Mouse (Mus musculus): ENCODE measurements around the gene S1pr5. TPM values are rescaled to one million over a fixed set of nuclear protein-coding genes. Genes with fewer than 3 reads are reported as not detected.

The S1pr5 gene
- polyA plus RNA-seq, 1 experiment: 0.40 TPM

GRCm38 (mm10) chr9:21238004-21238732, 10.1 kb downstream of the S1pr5 start:
- H3K36me3 ChIP-seq (ENCODE audit: control insufficient read depth, insufficient read depth, low read length, poor library complexity, severe bottlenecking): no peaks in the 10 kb centered on the region
- peak overlapping the region; percentile 60 for H3K27ac ChIP-seq (ENCODE audit: insufficient read depth, low read length)
- H3K4me1 ChIP-seq (ENCODE audit: control insufficient read depth, insufficient read depth, low read length): peaks cover 1% of the 10 kb centered on the region
- peak overlapping the region; percentile 72 for H3K4me3 ChIP-seq (ENCODE audit: low read depth, low read length)
- H3K9ac ChIP-seq (ENCODE audit: low read depth, poor library complexity, severe bottlenecking): peak overlapping the region; percentile 94
- TF ChIP-seq CTCF (IDR thresholded peaks at IDR 0.05; ENCODE audit: low read depth, low read length): no peak
- TF ChIP-seq EP300 (IDR thresholded peaks at IDR 0.05; ENCODE audit: insufficient read depth, low read depth, low read length): no peak
- no peak for TF ChIP-seq POLR2A (IDR thresholded peaks at IDR 0.05; ENCODE audit: insufficient read depth, low read length)
- 0 out of 2 replicates have a peak, but pooled peaks cover under 1% of the 10 kb centered on the region for H3K27me3 ChIP-seq (ENCODE audit: control insufficient read depth, insufficient read depth, low read length, poor library complexity, severe bottlenecking)
- no peaks in the 10 kb centered on the region for H3K9me3 ChIP-seq (replicated peaks; ENCODE audit: control insufficient read depth, insufficient read depth, low read length, poor library complexity, severe bottlenecking)

- peaks cover 1% of the 10 kb centered on the region for H3K4me1 ChIP-seq (ENCODE audit: control insufficient read depth, insufficient read depth, low read length)
- H3K4me3 ChIP-seq (ENCODE audit: low read depth, low read length): peak overlapping the region; percentile 72
- H3K9ac ChIP-seq (ENCODE audit: low read depth, poor library complexity, severe bottlenecking): peak overlapping the region; percentile 94
- no peaks in the 10 kb centered on the region for H3K9me3 ChIP-seq (replicated peaks; ENCODE audit: control insufficient read depth, insufficient read depth, low read length, poor library complexity, severe bottlenecking)
- H3K36me3 ChIP-seq (ENCODE audit: control insufficient read depth, insufficient read depth, low read length, poor library complexity, severe bottlenecking): no peaks in the 10 kb centered on the region
- TF ChIP-seq CTCF (IDR thresholded peaks at IDR 0.05; ENCODE audit: low read depth, low read length) (no peak), EP300 (IDR thresholded peaks at IDR 0.05; ENCODE audit: insufficient read depth, low read depth, low read length) (no peak), POLR2A (IDR thresholded peaks at IDR 0.05; ENCODE audit: insufficient read depth, low read length) (no peak)
- H3K27ac ChIP-seq (ENCODE audit: insufficient read depth, low read length): peak overlapping the region; percentile 60; the same call in 1 of the 2 replicates
- H3K27me3 ChIP-seq (ENCODE audit: control insufficient read depth, insufficient read depth, low read length, poor library complexity, severe bottlenecking): no peaks in the 10 kb centered on the region
These were observed 10.8 kb downstream of the S1pr5 start for GRCm38 (mm10) chr9:21237368-21238003.

- no peaks in the 10 kb centered on the region for H3K9me3 ChIP-seq (replicated peaks; ENCODE audit: control insufficient read depth, insufficient read depth, low read length, poor library complexity, severe bottlenecking)
- H3K27ac ChIP-seq (ENCODE audit: insufficient read depth, low read length): no peak overlapping the region
- TF ChIP-seq POLR2A (IDR thresholded peaks at IDR 0.05; ENCODE audit: insufficient read depth, low read length) (no peak), EP300 (IDR thresholded peaks at IDR 0.05; ENCODE audit: insufficient read depth, low read depth, low read length) (no peak), CTCF (IDR thresholded peaks at IDR 0.05; ENCODE audit: low read depth, low read length) (no peak)
- H3K4me1 ChIP-seq (ENCODE audit: control insufficient read depth, insufficient read depth, low read length): peaks cover 4% of the 10 kb centered on the region
- peak overlapping the region; percentile 37 for H3K4me3 ChIP-seq (ENCODE audit: low read depth, low read length)
- H3K9ac ChIP-seq (ENCODE audit: low read depth, poor library complexity, severe bottlenecking): no peak overlapping the region
- no peaks in the 10 kb centered on the region for H3K36me3 ChIP-seq (ENCODE audit: control insufficient read depth, insufficient read depth, low read length, poor library complexity, severe bottlenecking)
- H3K27me3 ChIP-seq (ENCODE audit: control insufficient read depth, insufficient read depth, low read length, poor library complexity, severe bottlenecking): no peaks in the 10 kb centered on the region
These were observed 11.3 kb downstream of the S1pr5 start for GRCm38 (mm10) chr9:21236991-21237367.

GRCm38 (mm10) chr9:21235341-21235740, 12.9 kb downstream of the S1pr5 start:
- Histone ChIP-seq H3K4me3 (ENCODE audit: low read depth, low read length) (no peak overlapping the region), H3K27me3 (ENCODE audit: control insufficient read depth, insufficient read depth, low read length, poor library complexity, severe bottlenecking) (no peaks in the 10 kb centered on the region), H3K9ac (ENCODE audit: low read depth, poor library complexity, severe bottlenecking) (no peak overlapping the region), H3K27ac (ENCODE audit: insufficient read depth, low read length) (no peak overlapping the region), H3K9me3 (replicated peaks; ENCODE audit: control insufficient read depth, insufficient read depth, low read length, poor library complexity, severe bottlenecking) (no peaks in the 10 kb centered on the region), H3K36me3 (ENCODE audit: control insufficient read depth, insufficient read depth, low read length, poor library complexity, severe bottlenecking) (no peaks in the 10 kb centered on the region), H3K4me1 (ENCODE audit: control insufficient read depth, insufficient read depth, low read length) (peaks cover 9% of the 10 kb centered on the region)
- TF ChIP-seq POLR2A (IDR thresholded peaks at IDR 0.05; ENCODE audit: insufficient read depth, low read length): no peak
- TF ChIP-seq CTCF (IDR thresholded peaks at IDR 0.05; ENCODE audit: low read depth, low read length): no peak
- no peak for TF ChIP-seq EP300 (IDR thresholded peaks at IDR 0.05; ENCODE audit: insufficient read depth, low read depth, low read length)

GRCm38 (mm10) chr9:21233805-21234204, 14.4 kb downstream of the S1pr5 start:
- no peaks in the 10 kb centered on the region for H3K9me3 ChIP-seq (replicated peaks; ENCODE audit: control insufficient read depth, insufficient read depth, low read length, poor library complexity, severe bottlenecking)
- H3K4me1 ChIP-seq (ENCODE audit: control insufficient read depth, insufficient read depth, low read length): peaks cover 9% of the 10 kb centered on the region
- H3K4me3 ChIP-seq (ENCODE audit: low read depth, low read length): peak overlapping the region; percentile 45
- no peaks in the 10 kb centered on the region for H3K36me3 ChIP-seq (ENCODE audit: control insufficient read depth, insufficient read depth, low read length, poor library complexity, severe bottlenecking)
- peak overlapping the region; percentile 20 for H3K9ac ChIP-seq (ENCODE audit: low read depth, poor library complexity, severe bottlenecking)
- H3K27ac ChIP-seq (ENCODE audit: insufficient read depth, low read length): no peak overlapping the region
- no peaks in the 10 kb centered on the region for H3K27me3 ChIP-seq (ENCODE audit: control insufficient read depth, insufficient read depth, low read length, poor library complexity, severe bottlenecking)
- TF ChIP-seq CTCF (IDR thresholded peaks at IDR 0.05; ENCODE audit: low read depth, low read length) (no peak), EP300 (IDR thresholded peaks at IDR 0.05; ENCODE audit: insufficient read depth, low read depth, low read length) (no peak), POLR2A (IDR thresholded peaks at IDR 0.05; ENCODE audit: insufficient read depth, low read length) (no peak)

GRCm38 (mm10) chr9:21233366-21233765, 14.9 kb downstream of the S1pr5 start:
- Histone ChIP-seq H3K9me3 (replicated peaks; ENCODE audit: control insufficient read depth, insufficient read depth, low read length, poor library complexity, severe bottlenecking) (no peaks in the 10 kb centered on the region), H3K9ac (ENCODE audit: low read depth, poor library complexity, severe bottlenecking) (peak overlapping the region; percentile 20), H3K27me3 (ENCODE audit: control insufficient read depth, insufficient read depth, low read length, poor library complexity, severe bottlenecking) (no peaks in the 10 kb centered on the region), H3K27ac (ENCODE audit: insufficient read depth, low read length) (no peak overlapping the region), H3K4me3 (ENCODE audit: low read depth, low read length) (peak overlapping the region; percentile 45), H3K4me1 (ENCODE audit: control insufficient read depth, insufficient read depth, low read length) (peaks cover 9% of the 10 kb centered on the region), H3K36me3 (ENCODE audit: control insufficient read depth, insufficient read depth, low read length, poor library complexity, severe bottlenecking) (no peaks in the 10 kb centered on the region)
- no peak for TF ChIP-seq EP300 (IDR thresholded peaks at IDR 0.05; ENCODE audit: insufficient read depth, low read depth, low read length)
- TF ChIP-seq CTCF (IDR thresholded peaks at IDR 0.05; ENCODE audit: low read depth, low read length): no peak
- no peak for TF ChIP-seq POLR2A (IDR thresholded peaks at IDR 0.05; ENCODE audit: insufficient read depth, low read length)

All from ES-Bruce4 (cell line).